Mouse (Mus musculus): Measurements from ENCODE around the gene Dbnl. TPM values are rescaled to one million over a fixed set of nuclear protein-coding genes. Genes with fewer than 3 reads are reported as not detected.

Dbnl gene
- polyA plus RNA-seq, 1 experiment from 2014 or later, result 36.6 TPM

- 29% methylated on average over 3 of the region's 3 CpGs for WGBS (ENCODE audit: insufficient replicate concordance)
- ATAC-seq, result no peak
- no peak for TF ChIP-seq CTCF (IDR thresholded peaks at IDR 0.05; ENCODE audit: low read depth)
- no peak for TF ChIP-seq EP300 (IDR thresholded peaks at IDR 0.05; ENCODE audit: low read depth)
Measured at GRCm38 (mm10) chr11:5789754-5790333, 1.6 kb downstream of the Dbnl start.

GRCm38 (mm10) chr11:5790431-5790830 lies 2.1 kb downstream of the Dbnl start:
- peaks cover 23% of the 10 kb centered on the region for H3K4me1 ChIP-seq (ENCODE audit: insufficient read depth)
- H3K27ac ChIP-seq (ENCODE audit: low read depth), result peak overlapping the region; percentile 97
- H3K36me3 ChIP-seq (replicated peaks; ENCODE audit: insufficient read depth, low read length), result peaks cover 37% of the 10 kb centered on the region
- H3K9me3 ChIP-seq (ENCODE audit: low read length), result no peaks in the 10 kb centered on the region
- H3K4me2 ChIP-seq (ENCODE audit: low read depth, low read length), result peak overlapping the region; percentile 35
- 80% methylated on average over 1 of the region's 1 CpGs for WGBS (ENCODE audit: insufficient replicate concordance)
- no peak for ATAC-seq
- no peak overlapping the region for H3K4me3 ChIP-seq (ENCODE audit: low read depth, low read length)
- H3K9ac ChIP-seq (replicated peaks), result no peak overlapping the region
- no peak for DNase-seq
- TF ChIP-seq EP300 (IDR thresholded peaks at IDR 0.05; ENCODE audit: low read depth) (no peak), CTCF (IDR thresholded peaks at IDR 0.05; ENCODE audit: low read depth) (no peak)
- no peaks in the 10 kb centered on the region for H3K27me3 ChIP-seq (ENCODE audit: insufficient read depth, low read length)

More at GRCm38 (mm10) chr11:5789754-5790333, 1.6 kb downstream of the Dbnl start:
- Histone ChIP-seq H3K36me3 (replicated peaks; ENCODE audit: insufficient read depth, low read length) (peaks cover 31% of the 10 kb centered on the region), H3K9me3 (ENCODE audit: low read length) (no peaks in the 10 kb centered on the region), H3K27me3 (ENCODE audit: insufficient read depth, low read length) (no peaks in the 10 kb centered on the region), H3K4me2 (ENCODE audit: low read depth, low read length) (peak overlapping the region; percentile 84), H3K27ac (ENCODE audit: low read depth) (peak overlapping the region; percentile 97), H3K9ac (replicated peaks) (no peak overlapping the region; the same call in 1 of the 2 replicates), H3K4me1 (ENCODE audit: insufficient read depth) (peaks cover 23% of the 10 kb centered on the region), H3K4me3 (ENCODE audit: low read depth, low read length) (peak overlapping the region; percentile 75)
- no peak for DNase-seq

- Histone ChIP-seq H3K9ac (replicated peaks) (no peak overlapping the region), H3K27me3 (ENCODE audit: insufficient read depth, low read length) (no peaks in the 10 kb centered on the region), H3K9me3 (ENCODE audit: low read length) (no peaks in the 10 kb centered on the region), H3K4me1 (ENCODE audit: insufficient read depth) (peaks cover 3% of the 10 kb centered on the region; the same call in 1 of the 2 replicates), H3K36me3 (replicated peaks; ENCODE audit: insufficient read depth, low read length) (peaks cover 81% of the 10 kb centered on the region), H3K4me2 (ENCODE audit: low read depth, low read length) (no peak overlapping the region), H3K27ac (ENCODE audit: low read depth) (no peak overlapping the region), H3K4me3 (ENCODE audit: low read depth, low read length) (no peak overlapping the region)
- DNase-seq, result no peak
- 84% methylated on average over 9 of the region's 9 CpGs for WGBS (ENCODE audit: insufficient replicate concordance)
- ATAC-seq, result no peak
- TF ChIP-seq EP300 (IDR thresholded peaks at IDR 0.05; ENCODE audit: low read depth), result no peak
- TF ChIP-seq CTCF (IDR thresholded peaks at IDR 0.05; ENCODE audit: low read depth), result no peak
Measured at GRCm38 (mm10) chr11:5795290-5795689, 7.0 kb downstream of the Dbnl start.

- TF ChIP-seq EP300 (IDR thresholded peaks at IDR 0.05; ENCODE audit: low read depth), result no peak
- no peak for TF ChIP-seq CTCF (IDR thresholded peaks at IDR 0.05; ENCODE audit: low read depth)
- ATAC-seq (no peak), DNase-seq (no peak)
- peaks cover 85% of the 10 kb centered on the region for H3K36me3 ChIP-seq (replicated peaks; ENCODE audit: insufficient read depth, low read length)
- no peak overlapping the region for H3K4me3 ChIP-seq (ENCODE audit: low read depth, low read length)
- H3K27ac ChIP-seq (ENCODE audit: low read depth), result no peak overlapping the region
- no peak overlapping the region for H3K9ac ChIP-seq (replicated peaks)
- no peaks in the 10 kb centered on the region for H3K9me3 ChIP-seq (ENCODE audit: low read length)
- H3K27me3 ChIP-seq (ENCODE audit: insufficient read depth, low read length), result no peaks in the 10 kb centered on the region
- no peak overlapping the region for H3K4me2 ChIP-seq (ENCODE audit: low read depth, low read length)
- 85% methylated on average over 7 of the region's 7 CpGs for WGBS (ENCODE audit: insufficient replicate concordance)
- H3K4me1 ChIP-seq (ENCODE audit: insufficient read depth), result peaks cover 3% of the 10 kb centered on the region; the same call in 1 of the 2 replicates
Measured at GRCm38 (mm10) chr11:5795706-5796105, 7.4 kb downstream of the Dbnl start.

- no peaks in the 10 kb centered on the region for H3K9me3 ChIP-seq (ENCODE audit: low read length)
- no peaks in the 10 kb centered on the region; the same call in 1 of the 2 replicates for H3K4me1 ChIP-seq (ENCODE audit: insufficient read depth)
- DNase-seq (no peak), ATAC-seq (no peak)
- H3K9ac ChIP-seq (replicated peaks), result no peak overlapping the region
- no peak overlapping the region for H3K4me2 ChIP-seq (ENCODE audit: low read depth, low read length)
- TF ChIP-seq CTCF (IDR thresholded peaks at IDR 0.05; ENCODE audit: low read depth) (no peak), EP300 (IDR thresholded peaks at IDR 0.05; ENCODE audit: low read depth) (no peak)
- peaks cover 85% of the 10 kb centered on the region for H3K36me3 ChIP-seq (replicated peaks; ENCODE audit: insufficient read depth, low read length)
- WGBS (ENCODE audit: insufficient replicate concordance), result 89% methylated on average over 15 of the region's 15 CpGs
- no peak overlapping the region for H3K27ac ChIP-seq (ENCODE audit: low read depth)
- no peaks in the 10 kb centered on the region for H3K27me3 ChIP-seq (ENCODE audit: insufficient read depth, low read length)
- H3K4me3 ChIP-seq (ENCODE audit: low read depth, low read length), result no peak overlapping the region
Measured at GRCm38 (mm10) chr11:5796939-5797338, 8.7 kb downstream of the Dbnl start.

GRCm38 (mm10) chr11:5797371-5797770 lies 9.1 kb downstream of the Dbnl start:
- WGBS (ENCODE audit: insufficient replicate concordance), result 83% methylated on average over 11 of the region's 11 CpGs
- no peak for ATAC-seq
- Histone ChIP-seq H3K9ac (replicated peaks) (no peak overlapping the region), H3K27me3 (ENCODE audit: insufficient read depth, low read length) (no peaks in the 10 kb centered on the region), H3K4me2 (ENCODE audit: low read depth, low read length) (no peak overlapping the region), H3K27ac (ENCODE audit: low read depth) (no peak overlapping the region), H3K36me3 (replicated peaks; ENCODE audit: insufficient read depth, low read length) (peaks cover 80% of the 10 kb centered on the region), H3K4me3 (ENCODE audit: low read depth, low read length) (no peak overlapping the region), H3K9me3 (ENCODE audit: low read length) (no peaks in the 10 kb centered on the region), H3K4me1 (ENCODE audit: insufficient read depth) (peaks cover 4% of the 10 kb centered on the region)
- TF ChIP-seq EP300 (IDR thresholded peaks at IDR 0.05; ENCODE audit: low read depth), result no peak
- no peak for TF ChIP-seq CTCF (IDR thresholded peaks at IDR 0.05; ENCODE audit: low read depth)
- no peak for DNase-seq

All from liver, postnatal 0 days (tissue).